Mouse (Mus musculus): ENCODE results near the gene Trim44.

Trim44 gene

DNA sequence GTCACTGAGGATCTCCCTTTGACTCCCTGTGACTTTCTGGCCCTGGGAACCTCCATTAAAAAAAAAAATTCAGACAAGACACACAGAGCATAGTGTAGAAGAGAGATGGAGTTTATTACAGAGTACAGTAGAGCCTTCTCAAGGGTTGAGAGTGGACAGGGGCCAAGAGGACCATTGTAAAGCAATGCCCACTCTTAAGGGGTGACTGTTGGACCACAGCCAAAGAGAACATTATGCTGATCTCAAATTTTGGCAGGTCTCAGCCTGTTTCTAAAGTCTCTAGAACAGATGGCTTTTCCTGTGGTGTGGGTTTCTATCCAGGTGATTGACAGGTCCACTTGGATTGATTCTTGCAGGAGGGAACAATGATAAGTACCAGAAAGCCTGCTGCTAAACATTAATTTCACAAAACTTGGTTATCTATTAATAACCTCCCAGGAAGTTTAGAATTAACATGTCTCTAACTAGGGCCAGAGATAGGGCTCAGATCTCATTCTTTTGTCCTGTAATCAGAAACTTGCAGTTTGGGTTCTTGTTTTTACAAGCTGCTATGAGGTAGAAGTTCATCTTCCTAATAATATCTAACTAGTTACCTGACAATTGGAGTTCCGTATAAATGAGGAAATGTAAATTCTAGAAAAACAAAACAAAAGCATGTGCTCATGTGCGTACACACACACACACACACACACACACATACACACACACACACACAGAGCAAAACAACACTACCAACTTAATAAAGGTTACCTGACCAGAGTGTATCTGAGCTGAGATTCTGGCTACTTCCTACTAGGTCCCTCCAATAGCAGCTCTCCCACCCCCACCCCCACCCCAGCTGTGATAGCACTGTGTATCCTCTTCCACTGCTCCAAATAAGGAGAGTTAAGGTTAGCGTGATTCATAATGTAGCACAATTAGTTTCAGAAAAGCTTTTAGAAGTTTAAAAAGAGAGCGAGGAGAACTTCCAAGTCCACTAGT is 1.0 kb downstream of the Trim44 start:
- DNase-seq, result no peak

DNA sequence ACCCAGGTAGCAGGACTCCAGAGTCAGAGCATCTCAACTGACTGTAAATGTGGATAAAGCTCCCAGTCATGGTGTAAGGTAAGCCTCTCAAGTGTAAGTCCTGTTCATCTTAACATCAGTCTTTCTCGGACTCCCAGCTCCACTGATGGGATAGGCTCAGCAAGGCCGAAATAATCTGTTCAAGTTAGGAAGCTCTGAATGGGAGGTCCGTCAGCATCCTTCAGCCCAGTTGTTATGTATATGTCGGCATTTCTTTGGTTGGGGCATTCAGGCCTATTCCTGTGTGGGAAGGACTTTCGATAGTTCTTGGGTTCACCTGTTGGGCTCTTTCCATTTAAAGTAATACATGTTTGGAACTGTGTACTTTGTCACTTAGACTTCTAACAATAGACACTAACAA is 3.6 kb downstream of the Trim44 start:
- no peak for DNase-seq

DNA sequence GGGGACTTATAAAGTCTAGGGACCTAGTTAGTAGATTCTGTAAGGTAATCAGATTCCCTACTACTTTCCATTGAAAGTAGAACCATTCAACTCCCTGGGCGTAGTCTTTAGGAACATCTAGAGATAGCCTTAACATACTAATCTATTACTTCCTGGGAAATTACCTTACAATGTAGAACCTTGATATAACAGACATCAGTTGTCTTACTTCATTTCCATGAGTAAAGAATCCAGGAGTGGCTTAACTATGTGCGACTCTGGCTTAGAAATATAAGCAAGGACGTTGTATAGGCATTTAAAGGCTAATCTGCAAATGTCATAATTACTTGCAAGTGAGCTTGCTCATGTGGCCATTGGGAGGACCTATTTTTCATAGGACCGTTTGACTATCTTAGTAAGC is 4.3 kb downstream of the Trim44 start:
- DNase-seq, result no peak

DNA sequence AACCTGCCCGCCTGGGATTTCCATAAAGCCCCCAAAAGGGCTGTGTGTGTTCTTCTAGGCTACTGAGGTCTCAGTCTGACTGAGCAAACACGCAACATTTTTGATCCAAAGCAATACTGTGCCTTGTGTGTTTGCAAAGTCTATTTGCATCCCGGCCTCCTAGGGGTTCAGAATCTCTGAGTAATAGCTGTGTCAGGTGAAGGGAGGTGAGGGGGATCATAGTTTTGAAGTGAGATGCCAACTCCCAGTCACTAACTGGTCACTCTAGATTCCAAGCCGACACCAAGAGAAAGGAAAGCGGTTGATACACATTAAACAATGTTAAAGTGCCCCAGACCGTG is 6.3 kb downstream of the Trim44 start:
- no peak for DNase-seq

GRCm38 (mm10) chr2:102400605-102401351 is 6.8 kb downstream of the Trim44 start:
- DNase-seq, result peak; percentile 91

DNA sequence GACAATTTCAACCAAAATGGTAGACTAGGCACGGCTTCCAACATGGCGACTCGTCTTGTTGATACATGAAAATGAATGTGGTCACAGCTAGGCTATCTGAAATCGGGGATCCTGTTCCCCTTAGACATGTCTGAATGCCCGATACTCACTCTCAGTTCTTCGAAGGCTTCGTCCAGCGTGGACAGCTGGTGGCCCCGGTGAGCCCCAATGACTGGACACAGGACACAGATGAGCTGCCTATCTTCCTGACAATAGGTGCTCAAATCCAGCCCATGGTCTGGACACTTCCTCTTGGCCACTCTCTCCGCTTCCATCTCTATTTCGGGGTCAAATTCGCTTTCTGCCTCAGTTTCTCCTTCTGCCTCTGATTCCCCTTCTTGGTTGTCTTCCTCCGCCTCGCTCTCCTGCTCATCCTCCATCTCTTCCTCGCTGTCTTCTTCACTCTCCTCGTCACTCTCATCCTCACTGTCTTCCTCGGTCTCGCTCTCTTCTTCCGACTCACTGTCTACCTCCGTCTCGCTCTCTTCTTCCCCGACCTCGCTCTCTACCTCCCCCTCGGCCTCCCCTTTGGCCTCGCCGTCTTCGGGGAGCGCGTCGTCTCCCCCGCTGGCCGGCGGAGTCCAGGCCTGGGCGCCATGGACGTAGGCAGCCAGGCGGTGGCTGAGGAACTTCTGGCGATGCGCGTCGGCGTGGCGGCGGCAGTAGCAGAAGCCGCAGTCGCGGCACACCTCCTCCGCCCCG is 7.6 kb downstream of the Trim44 start:
- no peak for DNase-seq

DNA sequence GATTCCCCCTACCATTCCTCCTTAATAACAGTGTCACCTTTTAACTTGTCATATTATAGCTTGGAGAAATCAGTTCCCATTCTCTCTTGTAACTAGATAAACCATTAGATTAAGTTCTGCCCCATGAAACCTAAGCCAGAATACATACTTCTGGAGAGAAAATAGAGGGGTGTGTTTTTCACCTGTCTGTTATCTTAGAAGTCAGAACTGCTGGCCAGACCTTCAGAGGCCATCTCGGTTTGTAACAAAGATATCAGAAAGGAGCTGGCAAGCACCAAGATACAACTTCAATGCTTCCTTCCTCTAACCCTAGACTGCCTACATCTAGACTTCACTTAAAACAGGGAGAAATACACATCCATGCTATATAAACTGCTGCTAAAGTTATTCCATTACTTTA is 11.1 kb downstream of the Trim44 start:
- DNase-seq, result no peak

- DNase-seq, result no peak
Observed at GRCm38 (mm10) chr2:102393457-102393856, 14.2 kb downstream of the Trim44 start.

GRCm38 (mm10) chr2:102385328-102385902 is 22.2 kb downstream of the Trim44 start:
- DNase-seq, result no peak

DNA sequence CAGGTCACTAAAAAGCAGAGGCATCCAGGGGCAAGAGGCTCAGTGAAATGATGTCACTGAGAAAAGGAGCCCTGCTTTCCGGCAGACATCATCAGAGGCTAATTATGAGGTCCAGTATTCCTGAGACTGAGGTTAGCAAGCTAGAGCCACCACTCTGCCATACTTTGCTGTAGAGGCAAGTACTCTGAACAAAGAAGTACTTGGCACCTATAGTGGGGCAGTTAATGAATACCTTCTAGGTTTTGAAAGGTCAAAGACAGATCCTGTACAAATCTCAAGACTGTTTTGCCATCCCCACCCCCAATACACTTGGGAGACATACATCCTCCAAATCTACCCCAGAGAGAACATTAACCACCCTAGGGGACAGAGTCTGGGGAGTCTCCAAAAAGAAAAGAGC is 23.1 kb downstream of the Trim44 start:
- no peak for DNase-seq

GRCm38 (mm10) chr2:102384057-102384456 is 23.6 kb downstream of the Trim44 start:
- DNase-seq, result no peak

GRCm38 (mm10) chr2:102383069-102383834 is 24.4 kb downstream of the Trim44 start:
- DNase-seq, result no peak

- DNase-seq, result no peak
Observed at GRCm38 (mm10) chr2:102382519-102382918, 25.1 kb downstream of the Trim44 start.

DNA sequence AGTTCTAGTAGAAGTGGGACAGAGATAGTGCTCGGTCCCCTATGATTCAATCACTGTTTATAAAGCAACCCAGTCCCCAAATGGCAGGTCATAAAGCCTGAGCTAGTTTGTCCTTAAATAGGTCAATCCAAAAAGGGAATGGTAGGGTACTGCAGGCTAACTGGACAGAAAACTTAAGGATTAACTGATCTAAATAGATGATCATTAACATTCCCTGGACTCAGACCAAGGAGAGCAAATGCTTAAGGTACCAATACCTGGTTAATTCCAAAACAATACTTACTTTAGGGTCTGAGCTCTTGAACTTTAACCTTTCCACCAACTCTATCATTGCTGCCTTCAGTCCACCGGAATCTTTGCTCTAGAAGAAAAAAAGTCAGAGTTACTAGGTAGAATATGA is 27.0 kb downstream of the Trim44 start:
- DNase-seq, result no peak

DNA sequence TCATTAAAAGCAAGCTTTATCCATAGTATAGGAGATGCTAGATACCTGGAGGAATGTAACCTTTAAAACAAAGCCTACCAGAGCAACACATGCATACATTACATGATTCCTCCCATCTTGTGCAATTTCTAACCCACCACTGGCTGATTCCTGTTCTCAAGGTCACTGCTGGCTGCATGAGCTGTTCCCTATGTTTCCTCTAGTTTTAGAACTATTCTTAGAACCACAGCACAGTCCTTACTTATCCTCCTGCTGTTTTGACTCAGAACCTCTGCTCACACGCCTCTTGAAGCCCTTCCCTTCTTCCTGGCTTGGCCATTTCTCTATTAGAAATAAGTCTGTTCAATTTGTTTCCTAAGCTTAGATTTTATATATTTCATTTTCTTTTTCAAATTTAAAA is 28.7 kb downstream of the Trim44 start:
- no peak for DNase-seq

GRCm38 (mm10) chr2:102378381-102378780 is 29.2 kb downstream of the Trim44 start:
- DNase-seq, result no peak

- no peak for DNase-seq
Observed at GRCm38 (mm10) chr2:102377370-102377769, 30.3 kb downstream of the Trim44 start.

DNA sequence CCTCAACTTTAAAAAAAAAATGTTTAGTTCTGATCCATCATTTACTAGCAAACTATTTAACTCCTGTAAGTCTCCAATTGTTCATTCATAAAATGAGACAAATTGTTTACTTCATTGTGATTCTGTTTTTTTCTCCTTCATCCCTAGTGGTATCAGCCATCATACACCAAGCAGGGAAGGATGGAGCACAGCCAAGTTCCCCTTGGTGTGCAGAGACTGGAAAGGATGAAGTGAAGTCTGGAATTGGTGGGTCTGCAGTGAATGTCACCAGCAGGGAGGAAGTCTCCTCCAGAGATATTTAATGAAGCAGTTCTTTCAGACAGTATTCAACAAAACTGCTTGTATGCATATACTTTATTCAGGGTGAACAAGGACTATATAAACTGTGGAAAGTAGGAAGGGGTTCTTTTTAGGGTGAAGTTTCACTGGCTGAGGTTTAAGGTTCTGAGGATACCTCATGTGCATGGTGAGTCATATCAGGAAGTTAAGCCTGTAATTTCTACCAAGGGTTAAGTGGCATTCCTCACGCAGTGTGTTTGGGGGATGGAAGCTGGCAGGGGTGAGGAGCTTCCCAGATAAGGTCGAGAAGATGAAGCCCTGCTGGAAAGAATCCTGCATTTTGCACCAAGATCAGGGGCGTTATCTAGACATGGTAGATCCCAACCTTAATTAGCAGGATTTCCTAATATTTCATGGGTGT is 34.1 kb downstream of the Trim44 start:
- DNase-seq, result no peak

DNA sequence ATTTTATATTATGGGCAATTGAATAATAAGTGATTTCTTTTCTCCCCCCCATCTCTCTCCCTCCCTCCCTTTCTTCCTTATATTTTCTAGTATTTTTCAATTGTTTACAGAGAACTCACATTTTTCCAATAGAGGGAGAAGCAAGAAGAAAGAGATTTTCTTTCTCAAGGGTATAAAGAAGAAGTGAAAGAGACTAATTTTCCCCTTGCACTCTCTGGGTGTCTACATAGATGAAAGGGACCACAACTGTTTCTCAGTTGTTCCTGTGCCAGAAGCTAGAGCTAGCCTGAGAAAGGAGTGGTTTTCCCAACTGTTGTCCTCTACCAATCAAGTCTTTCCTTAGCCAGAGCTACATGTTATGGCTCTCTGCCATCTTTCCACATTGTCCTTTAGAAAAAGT is 34.9 kb downstream of the Trim44 start:
- no peak for DNase-seq

GRCm38 (mm10) chr2:102371332-102371731 is 36.3 kb downstream of the Trim44 start:
- no peak for DNase-seq

GRCm38 (mm10) chr2:102365983-102366545 is 41.6 kb downstream of the Trim44 start:
- no peak for DNase-seq

All from kidney, postnatal 10 days (tissue).